Mouse (Mus musculus) urinary bladder, postnatal 36 days (tissue): ENCODE data around the gene Pcca.

Experiments used
- DNase-seq, 2 experiments: peaks; one replicate each; pipeline ENCODE4 v3.0.0; 2022; ENCODE audit warnings: low spot score in 2 of 2, mixed read lengths in 1 of 2

Pcca gene

DNA sequence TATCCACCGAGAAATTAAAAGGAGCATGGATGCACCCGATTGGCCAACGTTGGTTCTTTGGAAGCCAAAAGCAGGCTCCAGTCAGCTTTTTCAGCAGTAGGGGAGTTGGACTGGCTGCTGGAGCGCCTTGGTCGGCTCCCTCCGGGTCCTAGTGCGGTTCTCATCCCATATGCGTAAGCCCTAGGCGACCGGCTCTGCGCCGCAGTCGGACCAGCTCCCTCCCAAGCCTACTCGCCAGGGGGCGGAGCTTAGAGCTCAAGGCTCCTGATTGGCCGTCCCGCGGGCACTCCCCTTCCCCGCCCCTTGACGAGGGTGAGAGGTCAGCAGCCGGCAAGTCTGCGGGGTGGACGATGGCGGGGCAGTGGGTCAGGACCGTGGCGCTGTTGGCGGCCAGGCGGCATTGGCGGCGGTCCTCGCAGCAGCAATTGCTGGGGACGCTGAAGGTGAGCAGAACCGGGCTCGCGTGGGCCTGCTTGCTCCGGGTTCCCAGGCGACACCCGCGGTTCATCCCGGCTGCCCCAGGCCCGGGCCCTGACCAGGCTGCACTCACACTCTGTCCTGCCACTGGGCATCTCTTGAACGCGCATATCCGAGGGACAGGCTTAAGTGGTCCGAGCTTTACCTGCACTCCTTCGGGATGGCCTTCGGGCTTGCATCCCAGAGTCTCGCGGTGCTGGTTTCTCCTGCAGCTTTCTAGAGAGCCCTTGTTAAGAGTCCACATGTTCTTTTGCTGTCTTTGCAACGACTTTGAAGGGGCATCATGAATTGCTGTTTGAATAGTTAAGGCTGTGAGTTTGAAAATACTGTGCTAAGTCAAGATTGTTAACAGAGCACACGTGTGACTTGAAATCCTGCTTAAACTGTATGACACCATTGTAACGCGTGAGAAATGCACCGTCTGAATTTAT lies at the start of gene Pcca:
Gene Pcca, plus strand, starts transcription at position 308 of the 908 bp plus-strand sequence.
- peak; percentile 94 to 97 for DNase-seq

- DNase-seq: no peak
These were observed 49.7 kb upstream of the Pcca start for GRCm38 (mm10) chr14:122484458-122484843.

- no peak for DNase-seq
These were observed 49.1 kb upstream of the Pcca start for GRCm38 (mm10) chr14:122484844-122485551.

DNA sequence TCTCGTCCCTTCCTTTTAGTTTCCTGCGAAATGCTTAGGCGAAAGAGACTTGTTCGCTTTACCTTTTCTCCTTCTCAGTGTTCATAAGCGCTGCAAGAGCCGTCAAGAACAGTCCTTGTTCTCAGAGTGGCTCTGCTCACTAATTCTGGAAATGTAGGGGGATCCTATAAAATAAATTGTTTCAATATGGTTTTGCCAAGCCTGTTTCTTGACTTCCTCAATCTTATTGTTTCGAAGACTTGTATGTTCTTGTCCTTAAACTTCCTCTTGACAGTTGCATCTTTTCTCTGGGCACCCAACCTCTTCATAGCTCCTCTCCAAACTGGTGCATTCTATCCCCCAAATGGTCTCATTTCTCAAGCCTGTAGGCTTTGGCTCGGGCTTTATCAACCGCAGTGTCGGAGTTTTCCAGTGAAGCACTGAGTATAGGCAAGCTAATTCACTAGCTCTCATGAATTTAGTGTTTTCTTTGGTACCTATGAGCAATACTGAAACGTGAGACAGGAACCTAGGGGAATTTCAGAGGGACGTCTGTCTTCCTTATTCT lies 48.4 kb upstream of the Pcca start:
- DNase-seq: no peak

DNA sequence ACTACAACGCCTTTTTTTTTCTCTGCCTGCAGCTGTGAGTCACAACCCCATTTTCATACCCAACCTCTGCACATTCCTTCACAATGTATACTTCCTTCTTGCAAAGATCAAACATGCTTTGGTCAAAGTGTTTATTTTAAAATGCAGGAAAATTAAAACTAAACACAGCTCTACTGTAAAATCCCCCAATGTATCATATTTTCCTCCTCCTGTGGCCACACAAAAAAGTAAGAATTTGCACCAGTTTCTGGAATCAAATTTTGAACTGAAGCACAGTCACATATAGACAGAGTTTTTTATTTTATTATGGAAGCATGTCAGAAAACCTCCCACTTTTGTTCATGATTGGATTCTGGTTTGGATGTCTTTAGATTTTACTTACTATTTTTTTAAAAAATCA lies 47.5 kb upstream of the Pcca start:
- no peak for DNase-seq

DNA sequence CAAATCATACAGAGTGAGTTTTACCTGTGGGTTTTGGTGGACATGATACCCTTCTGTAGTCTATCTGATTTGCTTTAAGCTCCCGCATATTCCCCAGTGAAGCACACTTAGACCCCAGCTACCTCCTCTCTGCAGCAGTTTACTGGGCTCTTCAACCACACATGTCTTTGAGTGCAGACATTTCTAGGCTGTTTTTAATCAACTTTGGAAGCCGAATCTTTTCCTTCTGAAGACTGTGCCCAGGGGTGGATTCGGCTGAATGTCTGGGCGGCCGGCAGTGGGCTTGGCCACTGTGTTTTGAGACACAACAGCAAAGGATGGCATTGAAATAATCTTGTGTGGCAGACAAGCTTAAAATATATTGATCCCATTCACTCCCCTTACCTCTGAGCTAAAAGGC lies 46.8 kb upstream of the Pcca start:
- DNase-seq: no peak

- no peak for DNase-seq
These were observed 45.1 kb upstream of the Pcca start for GRCm38 (mm10) chr14:122489041-122489440.

DNA sequence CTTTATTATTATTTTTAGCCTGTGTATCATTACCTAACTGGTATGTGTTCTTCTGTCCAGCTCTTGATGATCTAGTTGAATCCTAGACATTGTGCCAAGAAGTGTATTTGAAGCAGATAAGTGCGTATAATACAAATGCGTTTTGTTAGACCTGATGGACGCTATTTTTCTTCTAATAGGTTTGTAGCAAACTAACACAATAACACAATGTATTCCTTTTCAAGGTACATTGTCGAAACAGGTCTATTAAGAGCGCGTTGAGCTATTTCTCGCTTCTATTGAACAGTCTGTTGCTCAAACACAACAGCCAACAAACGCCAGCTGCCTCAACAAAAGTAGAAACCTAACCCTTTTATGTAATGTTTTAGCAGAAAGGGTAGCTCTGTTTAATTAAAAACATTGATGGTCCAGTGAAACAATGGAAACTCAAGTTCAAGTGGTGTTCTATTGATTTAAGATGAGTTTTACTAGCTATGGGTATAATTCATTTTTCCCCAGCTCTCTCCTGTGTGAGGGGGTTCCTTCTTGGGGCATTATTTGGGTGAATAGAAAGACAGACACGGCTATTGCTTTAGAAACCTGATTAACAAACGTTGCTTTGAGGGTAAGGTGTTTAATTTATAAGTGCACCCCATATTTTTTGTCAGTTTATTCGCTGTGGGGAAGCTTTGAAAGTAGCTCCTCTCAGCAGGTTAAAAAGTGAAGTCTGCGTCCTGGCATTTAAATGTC lies 44.3 kb upstream of the Pcca start:
- no peak for DNase-seq

DNA sequence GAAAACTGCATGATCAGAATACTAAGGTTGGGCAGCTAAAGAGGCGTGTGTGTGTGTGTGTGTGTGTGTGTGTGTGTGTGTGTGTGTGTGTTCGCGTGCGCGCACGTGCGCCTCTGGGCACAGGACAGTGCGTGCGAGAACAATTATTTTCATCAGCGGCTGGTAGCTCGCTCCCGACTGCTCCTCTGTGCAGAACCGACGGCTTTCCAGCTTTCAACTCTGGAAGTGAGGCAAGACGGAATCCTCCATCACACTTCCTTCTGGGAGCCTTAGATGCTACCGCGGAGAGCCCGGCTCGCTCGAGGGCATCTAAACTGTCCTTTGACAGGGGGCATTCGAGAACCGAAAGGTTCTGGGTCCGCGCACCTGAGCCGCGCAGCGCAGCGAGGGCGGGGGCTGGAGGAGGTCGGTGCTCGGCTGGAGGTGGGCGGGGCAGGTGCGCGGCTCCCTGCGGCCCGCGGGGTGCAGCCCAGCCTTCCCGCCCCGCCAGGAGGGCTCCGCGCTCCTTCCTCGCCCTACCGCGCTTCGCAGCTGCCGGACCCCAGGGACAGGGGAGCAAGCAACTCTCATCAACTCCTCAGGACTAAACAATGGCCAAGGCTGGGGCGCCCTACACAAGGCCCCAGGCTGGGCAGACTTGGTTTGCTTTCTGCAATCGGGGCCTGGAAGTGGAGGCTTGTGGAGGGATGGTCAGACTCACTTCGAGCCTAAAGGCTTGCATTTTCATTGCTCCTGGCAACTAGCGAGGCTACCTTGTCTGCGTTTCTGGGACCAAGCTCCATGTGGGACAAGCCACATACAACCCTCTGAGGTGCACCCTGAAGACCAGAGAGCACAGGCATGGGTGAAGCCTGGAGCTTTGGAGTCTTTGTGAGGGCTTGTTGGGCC lies 43.4 kb upstream of the Pcca start, which contains the start of gene Gm10837:
Gene Gm10837, plus strand, starts transcription at position 146 of the 888 bp plus-strand sequence.
- DNase-seq: no peak

GRCm38 (mm10) chr14:122491521-122491920 lies 42.6 kb upstream of the Pcca start:
- DNase-seq: no peak

DNA sequence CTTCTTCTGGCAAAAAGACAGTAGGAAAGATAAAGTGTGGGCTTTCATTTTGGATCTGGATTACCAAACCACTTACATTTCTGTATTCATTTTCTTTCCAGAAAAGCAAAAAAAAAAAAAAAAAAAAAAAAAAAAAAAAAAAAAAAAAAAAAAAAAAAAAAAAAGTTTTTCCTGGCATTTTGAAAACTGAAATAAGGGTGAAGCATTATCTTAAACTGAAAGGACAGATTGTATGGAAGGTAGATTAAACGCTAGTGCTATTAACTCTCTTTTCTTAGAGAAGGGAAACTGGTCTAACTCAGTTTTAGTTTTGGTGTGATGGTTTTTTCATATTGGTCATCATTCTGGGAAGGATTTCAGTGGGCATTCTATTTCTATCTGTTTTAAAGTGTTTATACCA lies 42.1 kb upstream of the Pcca start:
- no peak for DNase-seq

DNA sequence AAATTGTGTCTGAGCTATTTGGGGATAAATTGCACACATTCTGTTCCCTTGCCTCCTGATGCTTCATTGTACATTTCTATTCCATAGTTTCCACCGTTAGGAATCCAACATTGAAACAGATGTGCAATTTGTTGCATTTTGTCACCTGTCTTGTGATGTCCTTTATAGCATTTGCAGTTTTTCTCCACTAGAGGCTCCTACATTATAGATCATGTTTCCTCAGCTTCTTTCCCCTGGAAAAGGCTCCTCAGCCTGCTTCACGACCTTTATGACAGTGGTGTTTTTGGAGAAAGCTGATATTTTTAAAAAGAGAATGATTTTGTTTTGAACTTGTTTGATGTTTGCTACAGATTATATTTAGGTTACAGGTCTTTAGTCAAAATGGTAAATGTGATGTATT lies 25.1 kb upstream of the Pcca start:
- no peak for DNase-seq

GRCm38 (mm10) chr14:122511519-122511918 lies 22.6 kb upstream of the Pcca start:
- no peak for DNase-seq

GRCm38 (mm10) chr14:122513511-122514036 lies 20.6 kb upstream of the Pcca start:
- no peak for DNase-seq

GRCm38 (mm10) chr14:122528475-122528874 lies 5.6 kb upstream of the Pcca start:
- DNase-seq: no peak

DNA sequence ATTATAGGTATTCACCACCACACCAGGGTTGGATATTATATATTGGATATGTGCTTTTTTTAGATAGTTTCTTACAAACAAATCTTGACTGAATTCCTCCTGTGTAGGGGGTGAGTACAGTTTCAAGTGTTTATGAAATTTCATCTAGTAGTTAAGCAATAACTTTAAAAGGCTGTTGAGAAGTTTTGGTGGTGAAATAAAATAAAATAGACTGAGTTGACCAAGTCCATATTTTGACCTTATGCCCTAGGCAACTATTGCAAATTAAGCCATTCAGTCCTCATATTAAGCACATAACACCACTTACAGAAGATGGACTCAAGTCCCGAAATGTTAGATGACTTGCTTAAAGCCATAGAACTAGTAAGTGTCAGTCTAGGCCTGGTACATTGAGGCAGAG lies 1.9 kb downstream of the Pcca start:
- no peak for DNase-seq

- no peak for DNase-seq
These were observed 14.3 kb downstream of the Pcca start for GRCm38 (mm10) chr14:122548421-122548820.

- DNase-seq: no peak
These were observed 14.8 kb downstream of the Pcca start for GRCm38 (mm10) chr14:122548905-122549304.

GRCm38 (mm10) chr14:122552761-122553445 lies 18.8 kb downstream of the Pcca start:
- no peak for DNase-seq

DNA sequence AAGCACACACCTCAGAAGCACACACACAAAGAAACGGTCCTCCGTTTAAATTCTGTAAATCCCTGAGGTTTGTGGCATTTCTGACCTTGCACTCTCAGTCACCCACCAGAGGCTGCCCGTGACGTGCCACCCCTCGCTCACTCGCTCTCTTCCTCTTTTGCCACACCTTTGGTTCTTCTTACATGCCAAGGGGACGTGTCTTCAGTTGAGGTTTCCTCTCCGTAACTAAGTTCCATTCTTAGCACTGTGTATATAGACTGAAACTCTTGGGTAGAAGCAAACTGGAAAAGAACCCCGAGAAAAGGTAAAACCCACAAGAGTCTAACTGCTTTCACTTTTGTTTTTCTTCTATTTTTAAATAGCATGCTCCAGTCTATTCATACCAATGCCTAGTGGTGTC lies 23.2 kb downstream of the Pcca start:
- no peak for DNase-seq
